Mouse (Mus musculus) B cell, adult 67 days (primary cell): ENCODE results near the gene Olfr96. TPM values are rescaled to one million over a fixed set of nuclear protein-coding genes. Genes with fewer than 3 reads are reported as not detected.

Experiments
- total RNA-seq, 2 experiments: library from RNA; stranded (reverse); gene quantifications; 4 replicates each; pipeline ENCODE4 v1.2.4; 2023

Gene Olfr96
- total RNA-seq = not detected

GRCm38 (mm10) chr17:37219846-37220245 is at the start of gene Olfr96:
Gene Olfr96, plus strand, starts transcription at chr17:37220146.

GRCm38 (mm10) chr17:37193656-37194055 is 26.3 kb upstream of the Olfr96 start, which contains the start of gene Ubd:
Gene Ubd, plus strand, starts transcription at chr17:37193892.

GRCm38 (mm10) chr17:37200894-37201293 is 19.1 kb upstream of the Olfr96 start, which contains the start of gene Olfr94:
Gene Olfr94, minus strand, starts transcription at chr17:37200994.

GRCm38 (mm10) chr17:37213018-37213417 is 6.9 kb upstream of the Olfr96 start, which contains the start of gene Olfr95:
Gene Olfr95, minus strand, starts transcription at chr17:37213118.

GRCm38 (mm10) chr17:37237230-37237629 is 17.3 kb downstream of the Olfr96 start, which contains the start of gene Olfr97:
Gene Olfr97, minus strand, starts transcription at chr17:37237330.

GRCm38 (mm10) chr17:37263626-37264025 is 43.7 kb downstream of the Olfr96 start, which contains the start of gene Olfr98:
Gene Olfr98, minus strand, starts transcription at chr17:37263749.

GRCm38 (mm10) chr17:37270058-37270701 is 50.2 kb downstream of the Olfr96 start, which contains the start of gene H2-M3:
Gene H2-M3, plus strand, starts transcription at chr17:37270220.

Other genes with a start within 250 kb of the Olfr96 start
- not detected for gene 2410137M14Rik, start 238.9 kb upstream of the Olfr96 start, total RNA-seq
- not detected for gene H2-M5, start 230.6 kb upstream of the Olfr96 start, total RNA-seq
- not detected for gene Zfp57, start 219.0 kb upstream of the Olfr96 start, total RNA-seq
- gene Mog, start 196.7 kb upstream of the Olfr96 start, total RNA-seq = not detected
- gene Gabbr1, start 174.2 kb upstream of the Olfr96 start, total RNA-seq = 10 to 100 TPM; 65.4 to 88.3 TPM
- gene Olfr90, start 131.6 kb upstream of the Olfr96 start, total RNA-seq = under 1 TPM; 0.20 to 0.59 TPM
- not detected for gene Olfr91, start 121.9 kb upstream of the Olfr96 start, total RNA-seq
- gene Olfr92, start 100.1 kb upstream of the Olfr96 start, total RNA-seq = not detected
- not detected for gene Olfr93, start 58.7 kb upstream of the Olfr96 start, total RNA-seq
- not detected for gene Ubd, start 26.3 kb upstream of the Olfr96 start, total RNA-seq
- gene Olfr94, start 19.2 kb upstream of the Olfr96 start, total RNA-seq = not detected
- gene Olfr95, start 7.0 kb upstream of the Olfr96 start, total RNA-seq = not detected
- not detected for gene Olfr97, start 17.2 kb downstream of the Olfr96 start, total RNA-seq
- gene Olfr98, start 43.6 kb downstream of the Olfr96 start, total RNA-seq = not detected
- gene H2-M3, start 50.1 kb downstream of the Olfr96 start, total RNA-seq = 10 to 100 TPM; 49.0 to 49.1 TPM
- not detected for gene Olfr99, start 63.3 kb downstream of the Olfr96 start, total RNA-seq
- not detected for gene Olfr101, start 84.2 kb downstream of the Olfr96 start, total RNA-seq
- gene Olfr102, start 96.9 kb downstream of the Olfr96 start, total RNA-seq = not detected
- gene Olfr103, start 119.6 kb downstream of the Olfr96 start, total RNA-seq = not detected
- not detected for gene Olfr104-ps, start 139.4 kb downstream of the Olfr96 start, total RNA-seq
- not detected for gene Olfr105-ps, start 158.9 kb downstream of the Olfr96 start, total RNA-seq
- gene Olfr106-ps, start 170.2 kb downstream of the Olfr96 start, total RNA-seq = not detected
- gene Olfr107, start 179.1 kb downstream of the Olfr96 start, total RNA-seq = not detected
- gene Olfr108, start 225.3 kb downstream of the Olfr96 start, total RNA-seq = not detected
- not detected for gene Olfr109, start 238.8 kb downstream of the Olfr96 start, total RNA-seq